Mouse (Mus musculus) hindbrain, embryonic 10.5 days (tissue): Measurements from ENCODE around the gene Scamp4. TPM values are rescaled to one million over a fixed set of nuclear protein-coding genes. Genes with fewer than 3 reads are reported as not detected.
A peak's percentile ranks its signal among the peaks of the same experiment; 100 is the strongest.

Source experiments
- DNase-seq: peaks from one replicate; pipeline ENCODE4 v3.0.0-alpha.2; 2017; ENCODE audit warnings: low spot score
- H3K27ac ChIP-seq: fragments of 300-500 bp; sonication (generic); 2 replicates; pipeline ENCODE4 v1.5.1; 2016; ENCODE audit warnings: mild to moderate bottlenecking, moderate library complexity
- H3K27me3 ChIP-seq: fragments of 300-500 bp; sonication (generic); 2 replicates; pipeline ENCODE4 v1.6.1; 2016; ENCODE audit warnings: mild to moderate bottlenecking; ENCODE audit not compliant: poor library complexity, insufficient read depth, severe bottlenecking
- H3K36me3 ChIP-seq: fragments of 300-500 bp; sonication (generic); 2 replicates; pipeline ENCODE4 v1.6.1; 2016; ENCODE audit warnings: mild to moderate bottlenecking, moderate library complexity
- H3K4me1 ChIP-seq: fragments of 300-500 bp; sonication (generic); replicated peaks from 2 replicates; pipeline ENCODE4 v1.6.1; 2016; ENCODE audit warnings: mild to moderate bottlenecking
- H3K4me3 ChIP-seq: fragments of 300-500 bp; sonication (generic); 2 replicates; pipeline ENCODE4 v1.5.1; 2016; ENCODE audit warnings: mild to moderate bottlenecking, moderate library complexity
- H3K9me3 ChIP-seq: fragments of 300-500 bp; sonication (generic); 2 replicates; pipeline ENCODE4 v1.6.1; 2016; ENCODE audit warnings: mild to moderate bottlenecking, moderate library complexity
- WGBS: fragments of 180-500 bp; shearing (Covaris S2); methylation state at CpG from one replicate; pipeline ENCODE4 v1.1.7; 2016; 5-methylcytosine and 5-hydroxymethylcytosine counted together
- polyA plus RNA-seq: library from polyadenylated mRNA; unstranded; fragments of >200 nt; fragmentation: Nextera tagmentation; extraction: Ambion mirVana; gene quantifications from 2 replicates; pipeline ENCODE4 v1.2.1, GENCODE M21; 2016

Scamp4 gene
- polyA plus RNA-seq, 1 experiment from 2014 or later: 92.0 TPM

DNA sequence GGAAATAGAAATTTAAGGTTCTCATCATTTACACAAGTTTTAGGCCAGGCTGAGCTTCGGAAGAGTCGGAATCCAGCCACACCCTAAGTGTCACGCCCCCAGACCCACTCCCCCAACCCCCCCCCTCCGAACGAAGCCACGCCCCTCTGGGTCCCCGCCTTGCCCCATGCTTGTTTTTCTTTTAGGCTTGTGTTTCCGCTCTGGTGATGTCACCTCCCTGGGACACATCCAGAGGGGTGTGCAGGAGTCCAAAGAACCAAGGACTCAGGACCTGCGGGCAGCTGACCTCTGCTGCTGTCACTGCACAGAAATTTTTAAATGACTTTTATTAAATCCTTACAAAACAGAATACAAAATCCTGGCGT lies 62.3 kb downstream of the Scamp4 start:
- H3K4me3 ChIP-seq: peak overlapping the region; percentile 10
- DNase-seq: no peak
- H3K36me3 ChIP-seq: peaks cover 47% of the 10 kb centered on the region
- no peaks in the 10 kb centered on the region for H3K27me3 ChIP-seq
- no peak overlapping the region for H3K27ac ChIP-seq
- no peaks in the 10 kb centered on the region for H3K9me3 ChIP-seq
- 19% methylated on average over 10 of the region's 10 CpGs for WGBS
- H3K4me1 ChIP-seq: peaks cover 49% of the 10 kb centered on the region

Other genes starting within 250 kb of the Scamp4 start
- gene Plk5, start 246.4 kb upstream of the Scamp4 start, polyA plus RNA-seq: 0.22 and 0.44 TPM in 2 replicates
- gene Mex3d, start 215.2 kb upstream of the Scamp4 start, polyA plus RNA-seq: 7.2 and 8.8 TPM in 2 replicates
- 341 and 365 TPM in 2 replicates for gene Mbd3, start 203.3 kb upstream of the Scamp4 start, polyA plus RNA-seq
- gene Uqcr11, start 196.0 kb upstream of the Scamp4 start, polyA plus RNA-seq: 648 and 654 TPM in 2 replicates
- gene Tcf3, start 169.2 kb upstream of the Scamp4 start, polyA plus RNA-seq: 191 and 198 TPM in 2 replicates
- 1.1 and 2.0 TPM in 2 replicates for gene Onecut3, start 108.0 kb upstream of the Scamp4 start, polyA plus RNA-seq
- gene Atp8b3, start 63.7 kb upstream of the Scamp4 start, polyA plus RNA-seq: 0.56 and 0.90 TPM in 2 replicates
- 33.3 and 38.5 TPM in 2 replicates for gene Rexo1, start 41.3 kb upstream of the Scamp4 start, polyA plus RNA-seq
- gene Klf16, start 25.6 kb upstream of the Scamp4 start, polyA plus RNA-seq: 6.9 and 7.3 TPM in 2 replicates
- 89.1 and 109 TPM in 2 replicates for gene Abhd17a, start 12.5 kb upstream of the Scamp4 start, polyA plus RNA-seq
- gene Adat3, start within 50 bp of the Scamp4 start, polyA plus RNA-seq: 11.0 and 11.3 TPM in 2 replicates
- gene Gm49322, start 3.1 kb downstream of the Scamp4 start, polyA plus RNA-seq: 4.6 and 5.5 TPM in 2 replicates
- gene Csnk1g2, start 20.0 kb downstream of the Scamp4 start, polyA plus RNA-seq: 169 and 180 TPM in 2 replicates
- 77.0 and 77.1 TPM in 2 replicates for gene Btbd2, start 54.2 kb downstream of the Scamp4 start, polyA plus RNA-seq
- 93.2 and 97.8 TPM in 2 replicates for gene Mknk2, start 75.2 kb downstream of the Scamp4 start, polyA plus RNA-seq
- gene Mob3a, start 99.1 kb downstream of the Scamp4 start, polyA plus RNA-seq: 68.8 and 77.2 TPM in 2 replicates
- gene Izumo4, start 99.3 kb downstream of the Scamp4 start, polyA plus RNA-seq: 13.7 and 18.7 TPM in 2 replicates
- 59.9 and 65.8 TPM in 2 replicates for gene Ap3d1, start 139.4 kb downstream of the Scamp4 start, polyA plus RNA-seq
- 20.3 and 22.8 TPM in 2 replicates for gene Dot1l, start 152.3 kb downstream of the Scamp4 start, polyA plus RNA-seq
- 109 and 119 TPM in 2 replicates for gene Sf3a2, start 195.3 kb downstream of the Scamp4 start, polyA plus RNA-seq
- 189 and 192 TPM in 2 replicates for gene Plekhj1, start 195.8 kb downstream of the Scamp4 start, polyA plus RNA-seq
- 0.12 and 0.16 TPM in 2 replicates for gene Amh, start 202.4 kb downstream of the Scamp4 start, polyA plus RNA-seq
- 0.65 and 0.68 TPM in 2 replicates for gene Jsrp1, start 210.6 kb downstream of the Scamp4 start, polyA plus RNA-seq
- 2,287 and 2,328 TPM in 2 replicates for gene Oaz1, start 223.8 kb downstream of the Scamp4 start, polyA plus RNA-seq
- 0.61 and 0.93 TPM in 2 replicates for gene Lingo3, start 241.2 kb downstream of the Scamp4 start, polyA plus RNA-seq